Mouse (Mus musculus): ENCODE results near the gene Olfr1377. TPM values are rescaled to one million over a fixed set of nuclear protein-coding genes. Genes with fewer than 3 reads are reported as not detected.

Olfr1377 gene
- polyA plus RNA-seq (2015; fragmentation: Nextera tagmentation; extraction: Ambion mirVana), result not detected in 2 replicates

DNA sequence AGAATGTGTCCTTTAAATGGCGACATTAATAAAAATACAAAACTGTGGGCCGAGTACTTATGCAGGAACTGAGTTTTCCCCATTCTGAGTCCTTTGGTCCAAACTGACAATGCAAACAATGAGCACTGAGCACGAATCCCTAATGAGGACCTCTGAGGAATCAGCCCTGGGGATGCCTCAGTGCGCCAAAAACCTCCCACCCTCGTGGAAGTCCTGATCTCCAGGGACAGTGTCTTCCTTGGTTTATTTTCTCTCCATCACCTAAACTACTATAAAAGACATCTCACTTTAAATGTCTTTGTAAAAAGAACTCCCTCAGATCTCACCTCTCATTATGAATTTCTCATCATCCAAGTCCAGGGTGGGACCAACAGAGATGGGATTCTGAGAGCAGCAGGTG is at the start of gene Olfr1377:
Olfr1377 (plus strand) TSS at position 301 of the 400 bp plus-strand sequence.
- no peaks in the 10 kb centered on the region for H3K36me3 ChIP-seq
- H3K9me3 ChIP-seq, result no peaks in the 10 kb centered on the region
- ATAC-seq (ENCODE audit: insufficient number of reproducible peaks, insufficient read depth, low FRiP score, low TSS enrichment, low read depth), result no peak
- WGBS, result 68% methylated on average over 5 of the region's 5 CpGs
- H3K4me1 ChIP-seq, result no peaks in the 10 kb centered on the region
- H3K4me3 ChIP-seq, result no peak within 1 kb of the TSS
- H3K4me2 ChIP-seq, result no peak within 1 kb of the TSS
- H3K9ac ChIP-seq, result no peak within 1 kb of the TSS
- no peaks in the 10 kb centered on the region for H3K27me3 ChIP-seq
- no peak within 1 kb of the TSS for H3K27ac ChIP-seq

DNA sequence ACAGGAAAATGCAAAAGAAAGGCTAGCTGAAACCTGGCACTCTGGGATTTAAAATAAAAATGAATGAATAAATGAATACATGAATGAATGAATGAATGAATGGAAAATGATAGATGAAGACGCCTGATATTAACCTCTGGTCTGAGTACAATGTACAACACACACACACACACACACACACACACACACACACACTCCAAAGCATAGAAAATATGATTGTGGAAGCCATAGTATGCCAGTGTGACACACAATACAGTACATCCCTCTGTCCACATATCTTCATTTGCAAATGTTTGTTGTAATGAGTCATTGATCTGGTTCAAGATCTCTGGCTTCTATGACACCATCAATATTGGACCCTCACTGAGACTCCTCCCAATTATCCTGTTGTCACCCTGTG is 49.7 kb upstream of the Olfr1377 start:
- H3K4me1 ChIP-seq, result peaks cover 10% of the 10 kb centered on the region
- peak overlapping the region; percentile 65; the same call in 1 of the 2 replicates for H3K4me3 ChIP-seq
- no peaks in the 10 kb centered on the region for H3K9me3 ChIP-seq
- ATAC-seq (ENCODE audit: insufficient number of reproducible peaks, insufficient read depth, low FRiP score, low TSS enrichment, low read depth), result no peak
- no peak overlapping the region for H3K9ac ChIP-seq
- 88% methylated on average over 1 of the region's 1 CpGs for WGBS
- H3K36me3 ChIP-seq, result no peaks in the 10 kb centered on the region
- H3K27ac ChIP-seq, result no peak overlapping the region
- H3K27me3 ChIP-seq, result peaks cover 13% of the 10 kb centered on the region
- H3K4me2 ChIP-seq, result peak overlapping the region; percentile 79

DNA sequence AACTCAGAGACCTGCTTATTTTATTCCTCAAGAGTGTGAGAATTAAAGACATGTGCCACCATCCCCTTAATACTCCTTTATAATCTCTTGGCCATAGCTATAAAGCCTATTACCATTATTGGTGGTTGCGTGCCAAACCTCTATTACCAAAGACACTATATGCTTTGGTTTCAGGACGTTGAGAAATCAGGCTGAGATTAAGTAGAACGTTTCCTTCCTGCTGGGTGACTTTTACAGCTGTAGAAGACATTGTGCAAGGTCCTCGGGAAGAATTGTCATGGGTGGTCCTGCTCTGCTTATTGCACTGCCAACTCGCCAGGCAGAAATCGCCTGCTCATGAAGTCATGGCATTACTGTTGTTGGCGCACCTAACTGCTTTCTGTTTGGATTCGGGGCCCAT is 43.3 kb upstream of the Olfr1377 start:
- no peak for ATAC-seq (ENCODE audit: insufficient number of reproducible peaks, insufficient read depth, low FRiP score, low TSS enrichment, low read depth)
- 81% methylated on average over 8 of the region's 8 CpGs for WGBS
- H3K27me3 ChIP-seq, result no peaks in the 10 kb centered on the region
- no peak overlapping the region for H3K4me3 ChIP-seq
- H3K9ac ChIP-seq, result no peak overlapping the region
- H3K9me3 ChIP-seq, result no peaks in the 10 kb centered on the region
- H3K4me1 ChIP-seq, result no peaks in the 10 kb centered on the region
- no peak overlapping the region for H3K4me2 ChIP-seq
- H3K36me3 ChIP-seq, result no peaks in the 10 kb centered on the region
- H3K27ac ChIP-seq, result no peak overlapping the region

DNA sequence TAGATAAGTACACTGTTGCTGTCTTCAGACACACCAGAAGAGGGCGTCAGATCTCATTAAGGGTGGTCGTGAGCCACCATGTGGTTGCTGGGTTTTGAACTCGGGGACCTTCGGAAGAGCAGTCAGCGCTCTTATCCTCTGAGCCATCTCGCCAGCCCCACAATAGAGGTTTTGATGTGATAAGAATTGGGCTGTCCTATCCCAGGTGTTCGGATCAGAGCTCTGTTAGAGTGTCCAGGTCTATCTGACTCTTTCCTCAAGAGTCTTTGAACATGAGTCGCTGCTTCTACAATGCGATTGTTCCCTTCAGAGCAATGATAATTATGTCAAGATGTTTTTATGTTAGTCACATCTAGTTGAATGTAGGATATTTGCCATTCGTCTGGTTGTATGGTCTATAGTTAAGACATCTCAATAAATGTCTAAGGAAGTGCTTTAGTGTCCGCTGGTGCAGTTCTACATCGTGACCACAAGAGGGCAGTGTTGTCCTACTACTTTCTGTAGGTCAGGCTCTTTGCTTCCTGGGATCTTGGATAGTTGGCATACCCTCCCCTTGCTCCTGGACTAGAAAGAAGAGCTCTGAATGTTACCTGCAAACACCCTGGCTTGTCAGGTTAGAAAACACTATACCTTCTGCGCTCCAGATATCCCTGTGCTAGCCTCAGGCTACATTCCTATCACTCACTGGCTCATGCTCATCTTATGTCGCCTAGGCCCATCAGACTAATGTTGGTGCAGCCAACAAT is 42.0 kb upstream of the Olfr1377 start:
- no peak for ATAC-seq (ENCODE audit: insufficient number of reproducible peaks, insufficient read depth, low FRiP score, low TSS enrichment, low read depth)
- no peak overlapping the region for H3K4me3 ChIP-seq
- no peak overlapping the region for H3K4me2 ChIP-seq
- WGBS, result 37% methylated on average over 14 of the region's 14 CpGs
- H3K4me1 ChIP-seq, result no peaks in the 10 kb centered on the region
- no peaks in the 10 kb centered on the region for H3K27me3 ChIP-seq
- H3K27ac ChIP-seq, result no peak overlapping the region
- no peaks in the 10 kb centered on the region for H3K36me3 ChIP-seq
- no peak overlapping the region for H3K9ac ChIP-seq
- H3K9me3 ChIP-seq, result no peaks in the 10 kb centered on the region

DNA sequence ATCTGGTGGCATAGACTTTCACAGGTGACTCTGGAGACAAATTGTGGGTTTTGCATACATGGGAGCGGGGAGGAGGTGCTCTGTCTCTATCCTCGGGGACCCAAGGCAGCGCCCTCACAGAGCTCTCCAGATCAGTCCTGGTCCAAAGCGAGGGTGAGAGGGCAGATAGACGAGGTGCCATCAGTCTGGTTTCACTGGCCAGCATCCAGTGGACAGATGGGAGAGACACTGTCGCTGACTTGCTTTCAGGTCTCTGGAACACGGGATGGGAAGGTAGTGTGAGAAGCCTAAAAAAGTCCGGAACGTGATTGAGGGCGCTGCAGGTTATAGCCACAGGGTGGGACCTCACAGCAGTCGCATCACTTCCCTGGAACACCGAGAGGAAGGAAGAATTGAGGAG is 39.4 kb upstream of the Olfr1377 start:
- no peak overlapping the region for H3K27ac ChIP-seq
- no peak for ATAC-seq (ENCODE audit: insufficient number of reproducible peaks, insufficient read depth, low FRiP score, low TSS enrichment, low read depth)
- no peaks in the 10 kb centered on the region for H3K27me3 ChIP-seq
- H3K4me1 ChIP-seq, result no peaks in the 10 kb centered on the region
- H3K4me3 ChIP-seq, result no peak overlapping the region
- WGBS, result 69% methylated on average over 12 of the region's 12 CpGs
- no peak overlapping the region for H3K9ac ChIP-seq
- no peak overlapping the region for H3K4me2 ChIP-seq
- no peaks in the 10 kb centered on the region for H3K36me3 ChIP-seq
- no peaks in the 10 kb centered on the region for H3K9me3 ChIP-seq

DNA sequence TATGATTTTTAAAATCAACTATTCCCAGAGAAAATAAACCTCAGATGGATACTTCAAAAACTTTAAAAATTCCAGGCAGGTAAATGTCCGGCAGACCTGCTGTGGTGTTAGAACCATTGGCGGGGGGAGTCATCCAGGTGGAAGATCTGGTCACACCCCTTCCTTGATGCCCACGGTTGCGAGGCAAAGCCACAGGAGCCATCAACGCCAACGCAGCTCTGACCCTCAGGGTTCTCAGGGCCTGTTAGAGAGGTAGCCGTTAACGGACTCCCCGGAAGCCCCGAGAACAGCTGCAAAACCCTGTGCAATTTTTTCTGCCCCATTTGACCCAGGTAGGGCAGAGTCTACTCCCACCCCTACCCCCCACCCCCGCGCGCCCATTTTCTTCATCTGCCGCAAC is 38.3 kb upstream of the Olfr1377 start, which contains the start of gene 4933414I15Rik:
4933414I15Rik (minus strand) TSS at position 260 of the 400 bp plus-strand sequence.
- Histone ChIP-seq H3K9me3 (no peaks in the 10 kb centered on the region), H3K27me3 (no peaks in the 10 kb centered on the region), H3K4me2 (no peak within 1 kb of the TSS), H3K27ac (no peak within 1 kb of the TSS), H3K4me3 (no peak within 1 kb of the TSS), H3K9ac (no peak within 1 kb of the TSS), H3K36me3 (no peaks in the 10 kb centered on the region), H3K4me1 (no peaks in the 10 kb centered on the region)
- WGBS, result 76% methylated on average over 14 of the region's 14 CpGs
- no peak for ATAC-seq (ENCODE audit: insufficient number of reproducible peaks, insufficient read depth, low FRiP score, low TSS enrichment, low read depth)

DNA sequence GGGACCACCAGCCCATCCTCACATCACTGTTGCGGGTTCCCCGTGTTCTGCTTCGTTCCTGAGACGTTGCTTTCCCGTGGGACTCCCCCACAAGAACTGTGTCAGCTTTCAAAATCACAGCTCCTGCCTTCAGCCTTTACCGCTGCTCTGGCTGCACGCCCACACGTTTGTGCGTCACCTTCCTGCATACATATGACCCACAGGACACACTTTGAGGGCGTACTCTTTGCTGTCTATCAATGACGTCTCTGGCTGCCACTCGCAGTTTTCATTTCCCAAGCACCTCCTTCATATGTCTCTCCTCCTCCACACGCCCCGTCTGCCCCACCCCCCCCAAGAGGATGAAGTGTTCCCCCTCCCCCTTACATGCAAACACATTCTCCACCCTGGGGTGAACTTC is 29.5 kb upstream of the Olfr1377 start:
- no peak overlapping the region for H3K27ac ChIP-seq
- H3K4me3 ChIP-seq, result no peak overlapping the region
- H3K9ac ChIP-seq, result no peak overlapping the region
- 0 out of 2 replicates have a peak, but pooled peaks cover 2% of the 10 kb centered on the region for H3K4me1 ChIP-seq
- H3K9me3 ChIP-seq, result no peaks in the 10 kb centered on the region
- no peaks in the 10 kb centered on the region for H3K36me3 ChIP-seq
- no peaks in the 10 kb centered on the region for H3K27me3 ChIP-seq
- 69% methylated on average over 14 of the region's 14 CpGs for WGBS
- ATAC-seq (ENCODE audit: insufficient number of reproducible peaks, insufficient read depth, low FRiP score, low TSS enrichment, low read depth), result no peak
- no peak overlapping the region for H3K4me2 ChIP-seq

DNA sequence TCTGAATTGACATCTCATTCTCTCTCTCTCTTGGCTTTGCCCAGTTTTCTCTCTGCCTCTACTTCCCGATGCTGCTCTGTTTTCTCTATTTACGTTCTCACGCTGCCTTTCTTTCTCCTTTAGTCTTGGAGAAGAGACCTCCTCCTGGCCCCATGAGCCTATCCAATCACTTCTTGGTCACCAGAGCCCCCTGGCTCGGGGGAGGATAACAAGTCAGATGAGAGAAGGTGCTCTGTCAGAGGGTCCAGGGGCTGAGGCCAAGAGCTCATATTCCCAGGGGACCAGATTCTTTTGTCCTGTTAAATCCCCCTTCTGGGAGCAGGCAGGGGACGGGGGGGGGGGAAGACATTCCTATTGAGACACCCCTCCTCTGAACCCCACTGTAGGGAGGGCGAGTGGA is 28.1 kb upstream of the Olfr1377 start, which contains the start of gene Prop1:
Prop1 (minus strand) TSS at position 101 of the 400 bp plus-strand sequence.
- 0 out of 2 replicates have a peak, but pooled peaks cover 2% of the 10 kb centered on the region for H3K4me1 ChIP-seq
- H3K4me3 ChIP-seq, result no peak within 1 kb of the TSS
- no peaks in the 10 kb centered on the region for H3K36me3 ChIP-seq
- no peak for ATAC-seq (ENCODE audit: insufficient number of reproducible peaks, insufficient read depth, low FRiP score, low TSS enrichment, low read depth)
- 65% methylated on average over 6 of the region's 6 CpGs for WGBS
- H3K9me3 ChIP-seq, result no peaks in the 10 kb centered on the region
- no peaks in the 10 kb centered on the region for H3K27me3 ChIP-seq
- H3K4me2 ChIP-seq, result no peak within 1 kb of the TSS
- H3K27ac ChIP-seq, result no peak within 1 kb of the TSS
- H3K9ac ChIP-seq, result no peak within 1 kb of the TSS

DNA sequence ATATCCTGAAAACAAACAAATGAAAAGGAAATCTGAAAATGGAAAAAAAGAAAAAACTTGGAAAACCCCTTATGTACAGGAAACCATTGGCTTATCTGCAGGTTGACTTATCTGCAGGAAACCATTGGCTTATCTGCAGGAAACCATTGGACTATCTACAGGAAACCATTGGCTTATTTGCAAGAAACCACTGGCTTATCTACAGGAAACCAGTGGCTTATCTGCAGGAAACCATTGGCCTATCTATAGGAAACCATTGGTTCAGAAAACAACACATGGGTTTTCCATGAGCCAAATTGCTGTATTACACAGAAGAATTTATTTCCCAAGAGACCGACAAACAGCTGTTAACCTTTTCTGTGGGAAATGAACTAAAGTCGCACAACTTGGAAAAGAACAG is 16.9 kb upstream of the Olfr1377 start:
- Histone ChIP-seq H3K36me3 (no peaks in the 10 kb centered on the region), H3K9ac (no peak overlapping the region), H3K27ac (no peak overlapping the region), H3K4me2 (no peak overlapping the region), H3K9me3 (no peaks in the 10 kb centered on the region), H3K4me1 (no peaks in the 10 kb centered on the region), H3K27me3 (no peaks in the 10 kb centered on the region), H3K4me3 (no peak overlapping the region)
- WGBS, result 77% methylated on average over 2 of the region's 2 CpGs
- no peak for ATAC-seq (ENCODE audit: insufficient number of reproducible peaks, insufficient read depth, low FRiP score, low TSS enrichment, low read depth)

DNA sequence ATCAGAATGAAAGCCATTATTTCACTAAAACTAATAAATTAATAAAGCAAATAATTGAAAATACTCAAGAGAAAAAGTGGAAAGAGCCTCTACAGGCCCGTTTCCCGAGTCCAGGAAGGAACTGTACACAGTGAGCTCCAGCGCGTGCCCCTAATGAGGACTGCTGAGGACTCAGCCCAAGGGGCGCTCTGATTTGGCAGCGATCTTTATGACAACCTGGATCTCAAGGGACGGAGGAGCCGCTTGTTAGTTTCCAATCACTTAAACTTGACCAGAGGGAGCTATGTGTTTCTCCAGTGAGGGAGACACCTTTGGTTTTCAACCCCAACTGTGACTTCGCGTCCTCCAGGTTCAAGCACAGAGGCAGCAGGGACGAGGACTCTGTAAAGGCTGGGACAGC is 15.5 kb upstream of the Olfr1377 start, which contains the start of gene Olfr1378:
Olfr1378 (plus strand) TSS at position 301 of the 400 bp plus-strand sequence.
- Histone ChIP-seq H3K4me3 (no peak within 1 kb of the TSS), H3K27me3 (no peaks in the 10 kb centered on the region), H3K9me3 (no peaks in the 10 kb centered on the region), H3K4me2 (no peak within 1 kb of the TSS), H3K4me1 (no peaks in the 10 kb centered on the region), H3K36me3 (no peaks in the 10 kb centered on the region), H3K9ac (no peak within 1 kb of the TSS), H3K27ac (no peak within 1 kb of the TSS)
- ATAC-seq (ENCODE audit: insufficient number of reproducible peaks, insufficient read depth, low FRiP score, low TSS enrichment, low read depth), result no peak
- WGBS, result 87% methylated on average over 11 of the region's 11 CpGs

DNA sequence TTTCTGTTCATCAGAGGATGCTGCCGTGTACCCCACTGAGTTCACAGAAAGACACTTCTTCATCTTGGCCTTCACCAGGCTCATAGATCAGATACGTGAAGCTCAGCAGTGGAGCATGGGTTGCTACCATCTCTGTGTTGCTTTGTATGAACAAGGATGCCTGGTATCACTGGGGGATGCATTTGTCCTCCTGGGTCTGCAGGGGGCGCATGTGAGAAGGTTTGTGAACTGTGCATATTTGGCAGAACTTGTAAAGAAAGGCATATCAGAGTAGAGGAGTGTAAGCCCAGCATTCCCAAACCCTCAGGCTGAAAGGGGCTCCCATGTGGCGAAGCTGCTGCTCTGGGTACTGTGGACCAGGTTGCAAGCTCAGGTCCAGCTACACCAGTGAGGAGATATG is 4.6 kb upstream of the Olfr1377 start:
- Histone ChIP-seq H3K4me3 (no peak overlapping the region), H3K27ac (no peak overlapping the region), H3K9ac (no peak overlapping the region), H3K4me1 (no peaks in the 10 kb centered on the region), H3K4me2 (no peak overlapping the region), H3K27me3 (no peaks in the 10 kb centered on the region), H3K36me3 (no peaks in the 10 kb centered on the region), H3K9me3 (no peaks in the 10 kb centered on the region)
- no peak for ATAC-seq (ENCODE audit: insufficient number of reproducible peaks, insufficient read depth, low FRiP score, low TSS enrichment, low read depth)
- WGBS, result 70% methylated on average over 4 of the region's 4 CpGs

DNA sequence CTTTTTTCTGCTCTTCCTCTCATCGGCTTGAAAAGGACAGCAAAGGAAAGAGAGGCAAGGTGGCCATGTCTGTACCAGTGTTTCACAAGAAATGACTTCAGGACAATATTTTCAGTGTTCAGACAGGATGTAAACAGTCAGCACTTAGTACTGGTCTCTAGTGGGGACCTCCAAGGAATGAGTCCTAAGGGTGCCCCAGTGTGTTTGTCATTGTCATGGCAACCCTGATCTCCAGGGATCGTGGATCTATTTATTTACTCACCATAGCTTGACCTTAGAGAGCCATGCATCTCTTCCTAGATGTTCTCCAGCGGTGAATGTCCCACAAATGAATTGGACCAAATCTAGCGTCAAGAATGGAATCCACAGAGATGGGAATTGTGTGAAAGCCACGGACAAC is 21.5 kb downstream of the Olfr1377 start, which contains the start of gene Olfr51:
Olfr51 (plus strand) TSS at position 301 of the 400 bp plus-strand sequence.
- Histone ChIP-seq H3K9ac (no peak within 1 kb of the TSS), H3K4me1 (no peaks in the 10 kb centered on the region), H3K27me3 (no peaks in the 10 kb centered on the region), H3K4me2 (no peak within 1 kb of the TSS), H3K36me3 (no peaks in the 10 kb centered on the region), H3K27ac (no peak within 1 kb of the TSS), H3K9me3 (0 out of 2 replicates have a peak, but pooled peaks cover 3% of the 10 kb centered on the region), H3K4me3 (no peak within 1 kb of the TSS)
- no peak for ATAC-seq (ENCODE audit: insufficient number of reproducible peaks, insufficient read depth, low FRiP score, low TSS enrichment, low read depth)
- WGBS, result 82% methylated on average over 5 of the region's 5 CpGs
